Mouse (Mus musculus) neural tube, embryonic 13.5 days (tissue): ENCODE results near the gene Slc9a9. TPM values are rescaled to one million over a fixed set of nuclear protein-coding genes. Genes with fewer than 3 reads are reported as not detected.
A peak's percentile ranks its signal among the peaks of the same experiment; 100 is the strongest.

Source experiments
- ATAC-seq: fragments of 200-750 bp; cut with Nextera tagmentation; 2 replicates; pipeline ENCODE4 v1.8.0; 2017; ENCODE audit warnings: low read depth, mild to moderate bottlenecking, moderate TSS enrichment, moderate library complexity
- H3K27ac ChIP-seq: fragments of 300-500 bp; sonication (generic); replicated peaks from 2 replicates; pipeline ENCODE4 v1.5.1; 2015; ENCODE audit warnings: moderate library complexity, mild to moderate bottlenecking, inconsistent platforms
- H3K27me3 ChIP-seq: fragments of 300-500 bp; sonication (generic); 2 replicates; pipeline ENCODE4 v1.6.1; 2015; ENCODE audit warnings: mild to moderate bottlenecking, inconsistent platforms
- H3K36me3 ChIP-seq: fragments of 300-500 bp; sonication (generic); 2 replicates; pipeline ENCODE4 v1.6.1; 2015; ENCODE audit warnings: mild to moderate bottlenecking, inconsistent platforms
- H3K4me1 ChIP-seq: fragments of 300-500 bp; sonication (generic); replicated peaks from 2 replicates; pipeline ENCODE4 v1.6.1; 2015; ENCODE audit warnings: inconsistent platforms
- H3K4me2 ChIP-seq: fragments of 300-500 bp; sonication (generic); 2 replicates; pipeline ENCODE4 v1.6.1; 2015; ENCODE audit warnings: inconsistent platforms, mild to moderate bottlenecking, moderate library complexity
- H3K4me3 ChIP-seq: fragments of 300-500 bp; sonication (generic); 2 replicates; pipeline ENCODE4 v1.5.1; 2015; ENCODE audit warnings: mild to moderate bottlenecking, inconsistent platforms
- H3K9ac ChIP-seq: fragments of 300-500 bp; sonication (generic); 2 replicates; pipeline ENCODE4 v1.6.1; 2015; ENCODE audit warnings: moderate library complexity, mild to moderate bottlenecking, inconsistent platforms
- H3K9me3 ChIP-seq: fragments of 300-500 bp; sonication (generic); 2 replicates; pipeline ENCODE4 v1.6.1; 2016; ENCODE audit warnings: inconsistent platforms
- WGBS: fragments of 180-500 bp; shearing (Covaris S2); methylation state at CpG from one replicate; pipeline ENCODE4 v1.1.7; 2015; 5-methylcytosine and 5-hydroxymethylcytosine counted together
- polyA plus RNA-seq: library from polyadenylated mRNA; unstranded; fragments of >200 nt; fragmentation: Nextera tagmentation; extraction: Ambion mirVana; gene quantifications from 2 replicates; pipeline ENCODE4 v1.2.1, GENCODE M21; 2015

Slc9a9 gene
- polyA plus RNA-seq, 1 experiment from 2014 or later = 13.9 TPM

- no peak for ATAC-seq
- H3K9ac ChIP-seq = no peak overlapping the region
- H3K4me2 ChIP-seq = no peak overlapping the region
- no peaks in the 10 kb centered on the region for H3K27me3 ChIP-seq
- no peaks in the 10 kb centered on the region for H3K4me1 ChIP-seq
- no peaks in the 10 kb centered on the region for H3K36me3 ChIP-seq
- H3K4me3 ChIP-seq = no peak overlapping the region
- no peaks in the 10 kb centered on the region for H3K9me3 ChIP-seq
- no peak overlapping the region for H3K27ac ChIP-seq
Measured at GRCm38 (mm10) chr9:94803073-94803472, 133.4 kb downstream of the Slc9a9 start.

- H3K9me3 ChIP-seq = no peaks in the 10 kb centered on the region
- no peak overlapping the region for H3K27ac ChIP-seq
- H3K27me3 ChIP-seq = no peaks in the 10 kb centered on the region
- no peak for ATAC-seq
- H3K9ac ChIP-seq = no peak overlapping the region
- H3K36me3 ChIP-seq = no peaks in the 10 kb centered on the region
- no peak overlapping the region for H3K4me3 ChIP-seq
- 72% methylated on average over 8 of the region's 8 CpGs for WGBS
- H3K4me2 ChIP-seq = no peak overlapping the region
- no peaks in the 10 kb centered on the region for H3K4me1 ChIP-seq
Measured at GRCm38 (mm10) chr9:94805506-94805905, 135.8 kb downstream of the Slc9a9 start.

- Histone ChIP-seq H3K4me3 (no peak overlapping the region), H3K9ac (no peak overlapping the region), H3K9me3 (no peaks in the 10 kb centered on the region), H3K27me3 (no peaks in the 10 kb centered on the region), H3K27ac (no peak overlapping the region), H3K36me3 (no peaks in the 10 kb centered on the region), H3K4me1 (no peaks in the 10 kb centered on the region), H3K4me2 (no peak overlapping the region)
- no peak for ATAC-seq
- WGBS = 65% methylated on average over 5 of the region's 5 CpGs
Measured at GRCm38 (mm10) chr9:94815518-94815917, 145.8 kb downstream of the Slc9a9 start.

- H3K9me3 ChIP-seq = no peaks in the 10 kb centered on the region
- no peaks in the 10 kb centered on the region for H3K27me3 ChIP-seq
- H3K4me3 ChIP-seq = no peak overlapping the region
- H3K36me3 ChIP-seq = no peaks in the 10 kb centered on the region
- no peak overlapping the region for H3K9ac ChIP-seq
- H3K27ac ChIP-seq = no peak overlapping the region
- ATAC-seq = no peak
- no peaks in the 10 kb centered on the region for H3K4me1 ChIP-seq
- H3K4me2 ChIP-seq = no peak overlapping the region
- 60% methylated on average over 1 of the region's 1 CpGs for WGBS
Measured at GRCm38 (mm10) chr9:94821268-94821667, 151.6 kb downstream of the Slc9a9 start.

- Histone ChIP-seq H3K9ac (no peak overlapping the region), H3K4me3 (no peak overlapping the region), H3K36me3 (no peaks in the 10 kb centered on the region), H3K4me2 (no peak overlapping the region), H3K9me3 (no peaks in the 10 kb centered on the region), H3K27ac (no peak overlapping the region), H3K4me1 (peaks cover 6% of the 10 kb centered on the region), H3K27me3 (no peaks in the 10 kb centered on the region)
- 76% methylated on average over 1 of the region's 1 CpGs for WGBS
- no peak for ATAC-seq
Measured at GRCm38 (mm10) chr9:94833836-94834235, 164.1 kb downstream of the Slc9a9 start.

- no peaks in the 10 kb centered on the region for H3K9me3 ChIP-seq
- H3K4me2 ChIP-seq = no peak overlapping the region
- H3K9ac ChIP-seq = no peak overlapping the region
- WGBS = 94% methylated on average over 15 of the region's 15 CpGs
- ATAC-seq = no peak
- no peaks in the 10 kb centered on the region for H3K36me3 ChIP-seq
- peaks cover 17% of the 10 kb centered on the region for H3K4me1 ChIP-seq
- no peak overlapping the region for H3K27ac ChIP-seq
- H3K27me3 ChIP-seq = no peaks in the 10 kb centered on the region
- H3K4me3 ChIP-seq = no peak overlapping the region
Measured at GRCm38 (mm10) chr9:94837384-94837783, 167.7 kb downstream of the Slc9a9 start.

- H3K9me3 ChIP-seq = no peaks in the 10 kb centered on the region
- 42% methylated on average over 8 of the region's 8 CpGs for WGBS
- H3K36me3 ChIP-seq = no peaks in the 10 kb centered on the region
- H3K9ac ChIP-seq = no peak overlapping the region
- peaks cover 17% of the 10 kb centered on the region for H3K4me1 ChIP-seq
- H3K27ac ChIP-seq = no peak overlapping the region
- no peak overlapping the region for H3K4me2 ChIP-seq
- H3K27me3 ChIP-seq = no peaks in the 10 kb centered on the region
- ATAC-seq = peak; percentile 37
- H3K4me3 ChIP-seq = no peak overlapping the region
Measured at GRCm38 (mm10) chr9:94838479-94839031, 168.8 kb downstream of the Slc9a9 start.

- no peak overlapping the region for H3K4me3 ChIP-seq
- no peaks in the 10 kb centered on the region for H3K9me3 ChIP-seq
- ATAC-seq = no peak
- no peaks in the 10 kb centered on the region for H3K27me3 ChIP-seq
- H3K4me2 ChIP-seq = 0 out of 2 replicates have a peak overlapping the region, but pooled peaks have one; percentile 4
- no peak overlapping the region for H3K9ac ChIP-seq
- WGBS = 46% methylated on average over 11 of the region's 11 CpGs
- H3K27ac ChIP-seq = no peak overlapping the region
- H3K4me1 ChIP-seq = peaks cover 17% of the 10 kb centered on the region
- no peaks in the 10 kb centered on the region for H3K36me3 ChIP-seq
Measured at GRCm38 (mm10) chr9:94839204-94839603, 169.5 kb downstream of the Slc9a9 start.

- H3K27ac ChIP-seq = no peak overlapping the region
- H3K4me2 ChIP-seq = no peak overlapping the region
- no peaks in the 10 kb centered on the region for H3K36me3 ChIP-seq
- no peak for ATAC-seq
- H3K4me3 ChIP-seq = no peak overlapping the region
- no peaks in the 10 kb centered on the region for H3K9me3 ChIP-seq
- no peak overlapping the region for H3K9ac ChIP-seq
- H3K27me3 ChIP-seq = no peaks in the 10 kb centered on the region
- WGBS = 72% methylated on average over 5 of the region's 5 CpGs
- H3K4me1 ChIP-seq = peaks cover 17% of the 10 kb centered on the region
Measured at GRCm38 (mm10) chr9:94840398-94840797, 170.7 kb downstream of the Slc9a9 start.

GRCm38 (mm10) chr9:94840972-94841371 lies 171.3 kb downstream of the Slc9a9 start:
- peaks cover 17% of the 10 kb centered on the region for H3K4me1 ChIP-seq
- H3K36me3 ChIP-seq = no peaks in the 10 kb centered on the region
- H3K4me2 ChIP-seq = no peak overlapping the region
- ATAC-seq = no peak
- no peak overlapping the region for H3K9ac ChIP-seq
- WGBS = 93% methylated on average over 4 of the region's 4 CpGs
- H3K9me3 ChIP-seq = no peaks in the 10 kb centered on the region
- no peak overlapping the region for H3K4me3 ChIP-seq
- no peaks in the 10 kb centered on the region for H3K27me3 ChIP-seq
- no peak overlapping the region for H3K27ac ChIP-seq

GRCm38 (mm10) chr9:94844176-94844575 lies 174.5 kb downstream of the Slc9a9 start:
- no peak overlapping the region for H3K9ac ChIP-seq
- H3K27me3 ChIP-seq = no peaks in the 10 kb centered on the region
- no peaks in the 10 kb centered on the region for H3K36me3 ChIP-seq
- no peak for ATAC-seq
- WGBS = 87% methylated on average over 3 of the region's 3 CpGs
- no peak overlapping the region for H3K4me2 ChIP-seq
- H3K9me3 ChIP-seq = no peaks in the 10 kb centered on the region
- no peak overlapping the region for H3K4me3 ChIP-seq
- H3K4me1 ChIP-seq = peaks cover 8% of the 10 kb centered on the region
- H3K27ac ChIP-seq = no peak overlapping the region

- Histone ChIP-seq H3K9me3 (no peaks in the 10 kb centered on the region), H3K36me3 (no peaks in the 10 kb centered on the region), H3K4me3 (no peak overlapping the region), H3K4me2 (no peak overlapping the region), H3K27ac (no peak overlapping the region), H3K27me3 (no peaks in the 10 kb centered on the region), H3K4me1 (no peaks in the 10 kb centered on the region), H3K9ac (no peak overlapping the region)
- no peak for ATAC-seq
- 94% methylated on average over 6 of the region's 6 CpGs for WGBS
Measured at GRCm38 (mm10) chr9:94847624-94848023, 177.9 kb downstream of the Slc9a9 start.

GRCm38 (mm10) chr9:94851550-94851949 lies 181.8 kb downstream of the Slc9a9 start:
- H3K27me3 ChIP-seq = no peaks in the 10 kb centered on the region
- H3K4me1 ChIP-seq = no peaks in the 10 kb centered on the region
- ATAC-seq = no peak
- no peak overlapping the region for H3K27ac ChIP-seq
- no peaks in the 10 kb centered on the region for H3K36me3 ChIP-seq
- no peak overlapping the region for H3K9ac ChIP-seq
- no peak overlapping the region for H3K4me3 ChIP-seq
- WGBS = 63% methylated on average over 3 of the region's 3 CpGs
- H3K4me2 ChIP-seq = no peak overlapping the region
- H3K9me3 ChIP-seq = no peaks in the 10 kb centered on the region
